Mouse (Mus musculus) kidney, embryonic 15.5 days (tissue): ENCODE measurements around the gene Mrpl23. TPM values are rescaled to one million over a fixed set of nuclear protein-coding genes. Genes with fewer than 3 reads are reported as not detected.

ENCODE experiments used
- ATAC-seq: fragments of 200-750 bp; cut with Nextera tagmentation; replicated peaks from 2 replicates; pipeline ENCODE4 v1.8.0; 2017; ENCODE audit warnings: moderate TSS enrichment; ENCODE audit not compliant: low FRiP score
- H3K27ac ChIP-seq: fragments of 300-500 bp; sonication (generic); 2 replicates; pipeline ENCODE4 v1.5.1; 2015; ENCODE audit warnings: mild to moderate bottlenecking, inconsistent platforms
- H3K27me3 ChIP-seq: fragments of 300-500 bp; sonication (generic); 2 replicates; pipeline ENCODE4 v1.6.1; 2015; ENCODE audit warnings: inconsistent platforms
- H3K36me3 ChIP-seq: fragments of 300-500 bp; sonication (generic); 2 replicates; pipeline ENCODE4 v1.6.1; 2015; ENCODE audit warnings: inconsistent platforms
- H3K4me1 ChIP-seq: fragments of 300-500 bp; sonication (generic); 2 replicates; pipeline ENCODE4 v1.6.1; 2015; ENCODE audit warnings: inconsistent platforms
- H3K4me2 ChIP-seq: fragments of 300-500 bp; sonication (generic); 2 replicates; pipeline ENCODE4 v1.6.1; 2015; ENCODE audit warnings: moderate library complexity, mild to moderate bottlenecking, inconsistent platforms
- H3K4me3 ChIP-seq: fragments of 300-500 bp; sonication (generic); replicated peaks from 2 replicates; pipeline ENCODE4 v1.5.1; 2015; ENCODE audit warnings: mild to moderate bottlenecking, inconsistent platforms
- H3K9ac ChIP-seq: fragments of 300-500 bp; sonication (generic); 2 replicates; pipeline ENCODE4 v1.6.1; 2015; ENCODE audit warnings: mild to moderate bottlenecking, inconsistent platforms
- H3K9me3 ChIP-seq: fragments of 300-500 bp; sonication (generic); replicated peaks from 2 replicates; pipeline ENCODE4 v1.6.1; 2016; ENCODE audit warnings: inconsistent platforms
- WGBS: fragments of 180-500 bp; shearing (Covaris S2); methylation state at CpG from one replicate; pipeline ENCODE4 v1.1.7; 2015; ENCODE audit warnings: mixed read lengths; 5-methylcytosine and 5-hydroxymethylcytosine counted together
- microRNA counts: library from miRNA; unstranded; fragments of <30 nt; microRNA quantifications from one replicate; lab custom pipeline; 2016
- microRNA-seq: library from miRNA; unstranded; fragments of <30 nt; microRNA quantifications from one replicate; pipeline ENCODE4, GENCODE M21; 2016
- polyA plus RNA-seq: library from polyadenylated mRNA; unstranded; fragments of >200 nt; fragmentation: Nextera tagmentation; extraction: Ambion mirVana; gene quantifications from 2 replicates; pipeline ENCODE4 v1.2.1, GENCODE M21; 2015

The Mrpl23 gene
- polyA plus RNA-seq, 1 experiment from 2014 or later: 25.8 TPM

GRCm38 (mm10) chr7:142579069-142579468, 46.6 kb downstream of the Mrpl23 start:
- H3K27me3 ChIP-seq: no peaks in the 10 kb centered on the region
- 56% methylated on average over 5 of the region's 5 CpGs for WGBS
- H3K27ac ChIP-seq: peak overlapping the region; percentile 70
- no peak overlapping the region for H3K4me3 ChIP-seq
- ATAC-seq: no peak
- no peak overlapping the region for H3K4me2 ChIP-seq
- no peaks in the 10 kb centered on the region for H3K36me3 ChIP-seq
- H3K4me1 ChIP-seq: peaks cover 57% of the 10 kb centered on the region
- H3K9me3 ChIP-seq: 0 out of 2 replicates have a peak, but pooled peaks cover 8% of the 10 kb centered on the region
- H3K9ac ChIP-seq: no peak overlapping the region

- 0 out of 2 replicates have a peak, but pooled peaks cover 8% of the 10 kb centered on the region for H3K9me3 ChIP-seq
- 0 out of 2 replicates have a peak overlapping the region, but pooled peaks have one; percentile 5 for H3K9ac ChIP-seq
- 54% methylated on average over 26 of the region's 26 CpGs for WGBS
- H3K36me3 ChIP-seq: no peaks in the 10 kb centered on the region
- peak overlapping the region; percentile 33 for H3K4me3 ChIP-seq
- ATAC-seq: no peak
- H3K4me1 ChIP-seq: peaks cover 45% of the 10 kb centered on the region
- no peak overlapping the region for H3K27ac ChIP-seq
- H3K4me2 ChIP-seq: peak overlapping the region; percentile 68
- H3K27me3 ChIP-seq: no peaks in the 10 kb centered on the region
Measured at GRCm38 (mm10) chr7:142580121-142580879, 47.8 kb downstream of the Mrpl23 start.

- H3K4me3 ChIP-seq: no peak overlapping the region
- no peak overlapping the region for H3K9ac ChIP-seq
- no peaks in the 10 kb centered on the region for H3K36me3 ChIP-seq
- no peak overlapping the region for H3K27ac ChIP-seq
- 0 out of 2 replicates have a peak, but pooled peaks cover 8% of the 10 kb centered on the region for H3K9me3 ChIP-seq
- 51% methylated on average over 7 of the region's 7 CpGs for WGBS
- H3K4me2 ChIP-seq: peak overlapping the region; percentile 63; the same call in 1 of the 2 replicates
- peaks cover 37% of the 10 kb centered on the region for H3K4me1 ChIP-seq
- no peak for ATAC-seq
- no peaks in the 10 kb centered on the region for H3K27me3 ChIP-seq
Measured at GRCm38 (mm10) chr7:142581186-142581585, 48.7 kb downstream of the Mrpl23 start.

DNA sequence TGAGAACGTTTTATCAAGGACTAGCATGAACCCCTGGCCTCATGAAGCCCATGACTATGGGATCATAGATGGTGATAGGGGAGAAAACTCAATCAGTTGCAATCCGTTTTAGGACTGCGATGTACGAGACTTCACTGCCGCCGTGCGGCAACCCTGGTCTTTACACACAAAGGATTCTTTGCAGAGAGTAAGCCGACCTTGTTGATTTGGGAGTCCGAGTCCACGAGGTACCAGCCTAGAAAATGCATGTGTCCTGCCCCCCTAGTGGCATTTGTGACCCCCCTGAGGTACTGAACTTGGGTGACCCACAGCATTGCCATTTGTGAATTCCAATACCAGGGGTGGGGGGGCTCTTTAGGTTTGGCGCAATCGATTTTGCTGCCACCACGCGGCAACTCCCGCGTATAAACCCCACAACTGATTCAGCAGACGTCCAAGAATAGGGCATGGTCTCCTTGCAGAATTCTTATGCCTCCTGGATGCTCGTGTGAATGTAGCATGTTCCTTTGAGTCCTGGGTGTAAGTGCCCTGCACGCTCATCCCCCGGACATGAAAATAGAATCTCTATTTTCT, 49.3 kb downstream of the Mrpl23 start:
- Histone ChIP-seq H3K27ac (no peak overlapping the region), H3K4me2 (peak overlapping the region; percentile 63), H3K36me3 (no peaks in the 10 kb centered on the region), H3K9me3 (0 out of 2 replicates have a peak, but pooled peaks cover 8% of the 10 kb centered on the region), H3K4me3 (peak overlapping the region; percentile 34), H3K27me3 (no peaks in the 10 kb centered on the region), H3K9ac (no peak overlapping the region), H3K4me1 (peaks cover 31% of the 10 kb centered on the region)
- 45% methylated on average over 20 of the region's 20 CpGs for WGBS
- ATAC-seq: no peak

GRCm38 (mm10) chr7:142584882-142585281, 52.4 kb downstream of the Mrpl23 start:
- peaks cover 15% of the 10 kb centered on the region for H3K4me1 ChIP-seq
- H3K4me2 ChIP-seq: no peak overlapping the region
- WGBS: 41% methylated on average over 1 of the region's 1 CpGs
- H3K9ac ChIP-seq: no peak overlapping the region
- H3K4me3 ChIP-seq: no peak overlapping the region
- no peak for ATAC-seq
- H3K36me3 ChIP-seq: no peaks in the 10 kb centered on the region
- no peak overlapping the region for H3K27ac ChIP-seq
- peaks cover 6% of the 10 kb centered on the region; the same call in 1 of the 2 replicates for H3K9me3 ChIP-seq
- no peaks in the 10 kb centered on the region for H3K27me3 ChIP-seq

DNA sequence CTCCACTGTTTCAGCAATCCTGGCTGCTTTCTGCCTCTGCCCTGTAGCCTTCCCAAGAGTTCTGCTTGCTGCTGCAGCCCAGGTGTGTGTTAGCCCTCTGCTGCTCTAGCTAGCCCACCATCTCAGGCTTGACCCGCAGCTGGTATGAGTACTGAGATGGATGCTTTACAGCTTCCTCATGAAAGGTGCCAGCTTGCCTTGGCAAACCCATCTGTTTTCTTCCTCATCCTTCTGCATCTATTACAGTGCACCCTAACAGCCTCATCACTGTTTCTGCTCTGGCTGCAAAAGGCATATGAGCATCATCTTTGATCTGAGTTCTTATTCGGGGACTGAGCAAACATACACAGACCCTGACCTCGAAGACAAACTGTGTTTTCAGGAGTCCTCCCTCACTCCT, 53.4 kb downstream of the Mrpl23 start:
- 83% methylated on average over 3 of the region's 3 CpGs for WGBS
- H3K4me1 ChIP-seq: peaks cover 18% of the 10 kb centered on the region
- ATAC-seq: no peak
- H3K4me2 ChIP-seq: no peak overlapping the region
- no peak overlapping the region for H3K9ac ChIP-seq
- no peak overlapping the region for H3K27ac ChIP-seq
- no peaks in the 10 kb centered on the region for H3K27me3 ChIP-seq
- H3K9me3 ChIP-seq: peaks cover 1% of the 10 kb centered on the region; the same call in 1 of the 2 replicates
- H3K4me3 ChIP-seq: no peak overlapping the region
- H3K36me3 ChIP-seq: no peaks in the 10 kb centered on the region

- peaks cover 20% of the 10 kb centered on the region for H3K4me1 ChIP-seq
- no peak overlapping the region for H3K27ac ChIP-seq
- H3K36me3 ChIP-seq: no peaks in the 10 kb centered on the region
- no peaks in the 10 kb centered on the region for H3K27me3 ChIP-seq
- no peak overlapping the region for H3K4me3 ChIP-seq
- ATAC-seq: 0 out of 2 replicates have a peak, but pooled peaks have one; percentile 34
- WGBS: 56% methylated on average over 9 of the region's 9 CpGs
- no peak overlapping the region for H3K4me2 ChIP-seq
- H3K9ac ChIP-seq: no peak overlapping the region
- no peaks in the 10 kb centered on the region; the same call in 1 of the 2 replicates for H3K9me3 ChIP-seq
Measured at GRCm38 (mm10) chr7:142588282-142588941, 55.9 kb downstream of the Mrpl23 start.

MicroRNAs encoded within 50 kb of the gene (microRNA counts, 519-probe panel; counts per million panel counts)
- microRNA mmu-miR-675-3p (lab: Ali Mortazavi, UCI): 1,085 counts per million, percentile 3 among the panel's probes with 10 or more counts
- 2,156 counts per million, percentile 22 among the panel's probes with 10 or more counts for microRNA mmu-miR-675-5p (lab: Ali Mortazavi, UCI)

Small RNAs within 50 kb of the gene (microRNA-seq; reads per million reads assigned to microRNA genes)
- 78.9 reads per million, percentile 54 among the genes with 10 or more reads in this experiment for gene Mir675

Other genes with a start within 250 kb of the Mrpl23 start
- gene Krtap5-1, start 235.6 kb upstream of the Mrpl23 start, polyA plus RNA-seq: not detected in 2 replicates
- not detected in 2 replicates for gene Krtap5-4, start 229.1 kb upstream of the Mrpl23 start, polyA plus RNA-seq
- gene Ifitm10, start 158.9 kb upstream of the Mrpl23 start, polyA plus RNA-seq: 1.8 and 2.3 TPM in 2 replicates
- 1.2 and 2.5 TPM in 2 replicates for gene Gm49369, start 150.0 kb upstream of the Mrpl23 start, polyA plus RNA-seq
- 294 and 312 TPM in 2 replicates for gene Ctsd, start 144.6 kb upstream of the Mrpl23 start, polyA plus RNA-seq
- 0.62 and 1.3 TPM in 2 replicates for gene Syt8, start 97.8 kb upstream of the Mrpl23 start, polyA plus RNA-seq
- 19.0 and 45.8 TPM in 2 replicates for gene Tnni2, start 90.9 kb upstream of the Mrpl23 start, polyA plus RNA-seq
- 115 and 139 TPM in 2 replicates for gene Lsp1, start 71.9 kb upstream of the Mrpl23 start, polyA plus RNA-seq
- 23.5 and 46.2 TPM in 2 replicates for gene Tnnt3, start 33.9 kb upstream of the Mrpl23 start, polyA plus RNA-seq
- 693 and 696 TPM in 2 replicates for gene Igf2, start 134.1 kb downstream of the Mrpl23 start, polyA plus RNA-seq
- not detected in 2 replicates for gene Gm49394, start 137.3 kb downstream of the Mrpl23 start, polyA plus RNA-seq
- 0.88 TPM in 1 of 2 replicates, not detected in the other for gene Ins2, start 210.7 kb downstream of the Mrpl23 start, polyA plus RNA-seq